Mouse (Mus musculus) cerebellum, adult 2 months (tissue): ENCODE results near the gene Rnf20. TPM values are rescaled to one million over a fixed set of nuclear protein-coding genes. Genes with fewer than 3 reads are reported as not detected.

Source experiments
- DNase-seq, 2 experiments: peaks; one replicate each; pipeline ENCODE4 v3.0.0; 2021
- H3K27ac ChIP-seq: fragments of 200-500 bp; 2 replicates; pipeline ENCODE4 v1.5.1; 2012; ENCODE audit warnings: low read length, control low read depth, inconsistent platforms; ENCODE audit not compliant: insufficient read depth
- H3K27me3 ChIP-seq: fragments of 200-500 bp; 2 replicates; pipeline ENCODE4 v1.6.1; 2012; ENCODE audit warnings: inconsistent platforms, mild to moderate bottlenecking, low read length, moderate library complexity; ENCODE audit not compliant: control insufficient read depth, insufficient read depth
- H3K4me1 ChIP-seq: fragments of 200-500 bp; 2 replicates; pipeline ENCODE4 v1.6.1; 2011; ENCODE audit warnings: low read length; ENCODE audit not compliant: control insufficient read depth, insufficient read depth
- H3K4me3 ChIP-seq: fragments of 200-500 bp; replicated peaks from 2 replicates; pipeline ENCODE3; 2011; ENCODE audit warnings: mild to moderate bottlenecking, low read depth, low read length, control low read depth; ENCODE audit not compliant: insufficient read depth
- CTCF ChIP-seq: fragments of 200-500 bp; IDR thresholded peaks from 2 replicates; pipeline ENCODE4 v1.5.1; 2011; ENCODE audit warnings: low read depth, mild to moderate bottlenecking, control low read depth, low read length, moderate library complexity, borderline replicate concordance; ENCODE audit not compliant: insufficient read depth
- POLR2A ChIP-seq: fragments of 200-500 bp; IDR thresholded peaks from 2 replicates; pipeline ENCODE4 v1.6.1; 2011; ENCODE audit warnings: low read length, control low read depth, borderline replicate concordance; ENCODE audit not compliant: insufficient read depth
- WGBS: fragments of 180-500 bp; shearing (Covaris S2); methylation state at CpG from one replicate; pipeline ENCODE4 v1.1.7; 2018; 5-methylcytosine and 5-hydroxymethylcytosine counted together
- polyA plus RNA-seq: library from polyadenylated mRNA; depleted of rRNA; stranded (reverse); fragments of >200 nt; gene quantifications from 2 replicates; pipeline ENCODE4 v1.2.3, GENCODE M21; 2012; rRNA removed

Gene Rnf20
- polyA plus RNA-seq, 1 experiment = 56.9 TPM

- TF ChIP-seq CTCF = no peak
- no peak for TF ChIP-seq POLR2A
- WGBS = 89% methylated on average over 6 of the region's 6 CpGs
- Histone ChIP-seq H3K27ac (no peak overlapping the region), H3K27me3 (no peaks in the 10 kb centered on the region), H3K4me3 (no peak overlapping the region), H3K4me1 (no peaks in the 10 kb centered on the region)
- DNase-seq = no peak
Measured at GRCm38 (mm10) chr4:49676071-49676470, 44.3 kb downstream of the Rnf20 start.

- TF ChIP-seq CTCF (no peak), POLR2A (no peak)
- Histone ChIP-seq H3K27me3 (no peaks in the 10 kb centered on the region), H3K4me1 (no peaks in the 10 kb centered on the region), H3K4me3 (no peak overlapping the region), H3K27ac (no peak overlapping the region)
- no peak for DNase-seq
- 73% methylated on average over 7 of the region's 7 CpGs for WGBS
Measured at GRCm38 (mm10) chr4:49676790-49677189, 45.0 kb downstream of the Rnf20 start.

- TF ChIP-seq POLR2A = no peak
- TF ChIP-seq CTCF = no peak
- H3K27me3 ChIP-seq = no peaks in the 10 kb centered on the region
- 86% methylated on average over 11 of the region's 11 CpGs for WGBS
Measured at GRCm38 (mm10) chr4:49680171-49680875, 48.5 kb downstream of the Rnf20 start.

GRCm38 (mm10) chr4:49681812-49682211, 50.0 kb downstream of the Rnf20 start, which contains the start of gene Ppp3r2:
Ppp3r2 (minus strand) TSS chr4:49682024.
- DNase-seq = no peak
- WGBS = 90% methylated on average over 13 of the region's 13 CpGs
- no peak within 1 kb of the TSS for H3K4me3 ChIP-seq

More at GRCm38 (mm10) chr4:49680171-49680875, 48.5 kb downstream of the Rnf20 start:
- Histone ChIP-seq H3K4me3 (no peak overlapping the region), H3K27ac (no peak overlapping the region), H3K4me1 (no peaks in the 10 kb centered on the region)
- no peak for DNase-seq

GRCm38 (mm10) chr4:49688594-49689288, 56.9 kb downstream of the Rnf20 start:
- 19% methylated on average over 9 of the region's 9 CpGs for WGBS

More at GRCm38 (mm10) chr4:49681812-49682211, 50.0 kb downstream of the Rnf20 start, which contains the start of gene Ppp3r2:
- no peak for TF ChIP-seq CTCF
- no peak for TF ChIP-seq POLR2A
- Histone ChIP-seq H3K4me1 (no peaks in the 10 kb centered on the region), H3K27me3 (no peaks in the 10 kb centered on the region), H3K27ac (no peak within 1 kb of the TSS)

GRCm38 (mm10) chr4:49691405-49692194, 59.8 kb downstream of the Rnf20 start:
- WGBS = 27% methylated on average over 12 of the region's 12 CpGs
- Histone ChIP-seq H3K27me3 (no peaks in the 10 kb centered on the region), H3K4me3 (no peak overlapping the region), H3K4me1 (no peaks in the 10 kb centered on the region), H3K27ac (no peak overlapping the region)
- TF ChIP-seq POLR2A (no peak), CTCF (no peak)
- no peak for DNase-seq

More at GRCm38 (mm10) chr4:49688594-49689288, 56.9 kb downstream of the Rnf20 start:
- H3K4me1 ChIP-seq = no peaks in the 10 kb centered on the region
- H3K27ac ChIP-seq = no peak overlapping the region
- no peak overlapping the region for H3K4me3 ChIP-seq
- H3K27me3 ChIP-seq = no peaks in the 10 kb centered on the region
- no peak for TF ChIP-seq POLR2A
- peak; percentile 75 for TF ChIP-seq CTCF
- peak; percentile 46 for DNase-seq

Other genes starting within 250 kb of the Rnf20 start
- gene Acnat2, start 223.9 kb upstream of the Rnf20 start, polyA plus RNA-seq = not detected in 2 replicates
- 0.11 and 0.17 TPM in 2 replicates for gene Acnat1, start 158.1 kb upstream of the Rnf20 start, polyA plus RNA-seq
- gene Baat, start 125.4 kb upstream of the Rnf20 start, polyA plus RNA-seq = 0.23 and 0.29 TPM in 2 replicates
- 18.4 and 20.0 TPM in 2 replicates for gene Mrpl50, start 110.9 kb upstream of the Rnf20 start, polyA plus RNA-seq
- 4.6 and 5.0 TPM in 2 replicates for gene Zfp189, start 110.8 kb upstream of the Rnf20 start, polyA plus RNA-seq
- gene Aldob, start 82.5 kb upstream of the Rnf20 start, polyA plus RNA-seq = 3.4 and 3.8 TPM in 2 replicates
- 93.9 and 94.6 TPM in 2 replicates for gene Tmem246, start 34.1 kb upstream of the Rnf20 start, polyA plus RNA-seq
- gene Ppp3r2, start 50.0 kb downstream of the Rnf20 start, polyA plus RNA-seq = 0.20 and 0.30 TPM in 2 replicates
- 11.1 and 11.9 TPM in 2 replicates for gene Grin3a, start 213.7 kb downstream of the Rnf20 start, polyA plus RNA-seq